14 mouse cellular contexts compared by ENCODE assay signal in the genomic region with DNA sequence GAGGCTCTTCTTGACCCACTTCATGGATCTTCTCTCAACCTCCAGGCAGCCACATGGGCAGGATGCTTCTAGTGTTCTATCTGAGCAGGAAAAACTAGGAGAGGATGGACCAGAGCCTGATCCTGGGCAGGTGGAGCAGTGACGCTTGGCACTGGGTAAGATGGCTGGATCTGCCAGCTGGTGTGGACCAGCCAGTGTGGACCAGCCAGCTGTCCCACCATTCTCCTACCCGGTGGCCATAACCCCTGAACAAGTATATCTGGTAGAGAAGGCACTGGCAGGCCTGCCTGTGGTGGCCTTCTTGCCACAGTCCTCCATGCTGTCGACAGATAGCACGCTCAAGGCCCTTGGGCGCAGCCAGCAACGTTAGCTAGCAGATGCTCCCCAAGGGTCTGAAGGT.
DNase-seq lines count a peak whose midpoint lies in the region; ATAC-seq and TF ChIP-seq lines count a peak whose summit lies in the region.
"Had no signal": no experiment of that assay in that cellular context is flagged by ENCODE, and none has a peak within 500 bp of the region (broad histone marks: within the 10 kb centered on the region; RNA-seq: fewer than 3 reads in every experiment).

No protein-coding gene starts in this region.

- 0 out of 2 replicates have a peak, but pooled peaks cover 4% of the 10 kb centered on the region for H3K4me1 ChIP-seq in cerebellum, adult 2 months (ENCODE audit: control insufficient read depth, insufficient read depth, low read length)
- peaks cover 70% of the 10 kb centered on the region for H3K4me1 ChIP-seq in heart, embryonic 13.5 days
- H3K4me1 ChIP-seq in E14TG2a.4 (replicated peaks; ENCODE audit: low read depth, low read length), result peaks cover 29% of the 10 kb centered on the region
- H3K4me1 ChIP-seq in limb, embryonic 14.5 days (ENCODE audit: control insufficient read depth, insufficient read depth, low read length), result peaks cover 28% of the 10 kb centered on the region

- no peak overlapping the region for H3K4me3 ChIP-seq in cerebellum, adult 2 months (replicated peaks; ENCODE audit: insufficient read depth, low read depth, low read length)
- H3K4me3 ChIP-seq in heart, embryonic 13.5 days, result no peak overlapping the region
- H3K4me3 ChIP-seq in E14TG2a.4 (replicated peaks; ENCODE audit: low read length), result peak overlapping the region; percentile 49
- no peak overlapping the region for H3K4me3 ChIP-seq in limb, embryonic 14.5 days (replicated peaks; ENCODE audit: low read length)
- H3K4me3 ChIP-seq: midbrain, embryonic 12.5 days had no signal

- intact Hi-C loops in heart, postnatal 36 days (cut with DNase I), result no loop called here

- no peak for TF ChIP-seq POLR2A in cerebellum, adult 2 months (IDR thresholded peaks at IDR 0.05; ENCODE audit: borderline replicate concordance, insufficient read depth, low read length)
- TF ChIP-seq POLR2A in limb, embryonic 14.5 days (IDR thresholded peaks at IDR 0.05; ENCODE audit: borderline replicate concordance, extremely low read depth, insufficient read depth, insufficient read length), result no peak

- H3K9ac ChIP-seq in heart, embryonic 13.5 days, result peak overlapping the region; percentile 68; the same call in 1 of the 2 replicates
- H3K9ac ChIP-seq in limb, embryonic 14.5 days (ENCODE audit: low read depth, low read length, severe bottlenecking), result no peak overlapping the region
- H3K9ac ChIP-seq: midbrain, embryonic 12.5 days had no signal

- peak overlapping the region; percentile 31; the same call in 1 of the 2 replicates for H3K27ac ChIP-seq in cerebellum, adult 2 months (ENCODE audit: insufficient read depth, low read length)
- peak overlapping the region; percentile 84 for H3K27ac ChIP-seq in heart, embryonic 13.5 days (replicated peaks)
- H3K27ac ChIP-seq in limb, embryonic 14.5 days (replicated peaks; ENCODE audit: low read depth, low read length), result 0 out of 2 replicates have a peak overlapping the region, but pooled peaks have one; percentile 70
- H3K27ac ChIP-seq: kidney, postnatal 0 days; midbrain, embryonic 12.5 days had no signal

- no peak for ATAC-seq in heart, embryonic 13.5 days (ENCODE audit: extremely low read depth, insufficient number of reproducible peaks, low FRiP score, low TSS enrichment)
- ATAC-seq in limb, embryonic 14.5 days (ENCODE audit: low FRiP score, low read depth), result no peak
- ATAC-seq: inflammation-experienced regulatory T-cells, adult 6 months had no signal

- TF ChIP-seq CTCF in cerebellum, adult 2 months (IDR thresholded peaks at IDR 0.05; ENCODE audit: borderline replicate concordance, insufficient read depth, low read depth, low read length), result no peak
- no peak for TF ChIP-seq CTCF in E14TG2a.4 (conservative IDR thresholded peaks at IDR 0.05; ENCODE audit: low read length)

- 53% methylated on average over 6 of the region's 6 CpGs for WGBS in cerebellum, adult 2 months
- WGBS in heart, embryonic 13.5 days, result 58% methylated on average over 6 of the region's 6 CpGs
- 70% methylated on average over 6 of the region's 6 CpGs for WGBS in limb, embryonic 14.5 days

- no peaks in the 10 kb centered on the region for H3K36me3 ChIP-seq in heart, embryonic 13.5 days
- no peaks in the 10 kb centered on the region for H3K36me3 ChIP-seq in E14TG2a.4 (ENCODE audit: insufficient read depth, low read length)
- no peaks in the 10 kb centered on the region for H3K36me3 ChIP-seq in limb, embryonic 14.5 days (ENCODE audit: control insufficient read depth, insufficient read depth, low read length)
- H3K36me3 ChIP-seq: midbrain, embryonic 12.5 days had no signal

- peak overlapping the region; percentile 14; the same call in 1 of the 2 replicates for H3K4me2 ChIP-seq in heart, embryonic 13.5 days
- H3K4me2 ChIP-seq in limb, embryonic 14.5 days (replicated peaks; ENCODE audit: low read depth, low read length, severe bottlenecking), result no peak overlapping the region
- H3K4me2 ChIP-seq: liver, embryonic 11.5 days; midbrain, embryonic 12.5 days had no signal

- no peak for DNase-seq in cerebellum, adult 2 months
- no peak for DNase-seq in cerebellum, adult 9-11 months
- DNase-seq in heart, postnatal 36 days, result no peak
- no peak for DNase-seq in limb, embryonic 14.5 days (ENCODE audit: low spot score)
- DNase-seq in liver, result no peak
- DNase-seq in urinary bladder, postnatal 10 days (ENCODE audit: low spot score), result no peak
- DNase-seq: adrenal gland, postnatal 10 days; lung, postnatal 10 days had no signal

- no peaks in the 10 kb centered on the region for H3K27me3 ChIP-seq in cerebellum, adult 2 months (ENCODE audit: control insufficient read depth, insufficient read depth, low read length)
- H3K27me3 ChIP-seq in heart, embryonic 13.5 days (replicated peaks), result no peaks in the 10 kb centered on the region
- H3K27me3 ChIP-seq in E14TG2a.4 (ENCODE audit: insufficient read depth, low read length), result peaks cover 2% of the 10 kb centered on the region; the same call in 1 of the 2 replicates
- no peaks in the 10 kb centered on the region for H3K27me3 ChIP-seq in limb, embryonic 14.5 days (ENCODE audit: control insufficient read depth, insufficient read depth, low read length)

- no peaks in the 10 kb centered on the region for H3K9me3 ChIP-seq in heart, embryonic 13.5 days
- H3K9me3 ChIP-seq in E14TG2a.4 (ENCODE audit: low read length), result peaks cover 6% of the 10 kb centered on the region
- H3K9me3 ChIP-seq in limb, embryonic 14.5 days (ENCODE audit: control insufficient read depth, low read length), result no peaks in the 10 kb centered on the region
- H3K9me3 ChIP-seq: midbrain, embryonic 12.5 days had no signal

Comparison
In these comparisons a context has a peak if more than half of its experiments do, and no peak if none do; other contexts are left out.
1. H3K27ac ChIP-seq: peak in every context shown above with its lines; median percentile 84 in heart, embryonic 13.5 days; 70 in limb, embryonic 14.5 days; 31 in cerebellum, adult 2 months.